Mouse (Mus musculus): ENCODE results near the gene Drd5.

Drd5 gene

DNA sequence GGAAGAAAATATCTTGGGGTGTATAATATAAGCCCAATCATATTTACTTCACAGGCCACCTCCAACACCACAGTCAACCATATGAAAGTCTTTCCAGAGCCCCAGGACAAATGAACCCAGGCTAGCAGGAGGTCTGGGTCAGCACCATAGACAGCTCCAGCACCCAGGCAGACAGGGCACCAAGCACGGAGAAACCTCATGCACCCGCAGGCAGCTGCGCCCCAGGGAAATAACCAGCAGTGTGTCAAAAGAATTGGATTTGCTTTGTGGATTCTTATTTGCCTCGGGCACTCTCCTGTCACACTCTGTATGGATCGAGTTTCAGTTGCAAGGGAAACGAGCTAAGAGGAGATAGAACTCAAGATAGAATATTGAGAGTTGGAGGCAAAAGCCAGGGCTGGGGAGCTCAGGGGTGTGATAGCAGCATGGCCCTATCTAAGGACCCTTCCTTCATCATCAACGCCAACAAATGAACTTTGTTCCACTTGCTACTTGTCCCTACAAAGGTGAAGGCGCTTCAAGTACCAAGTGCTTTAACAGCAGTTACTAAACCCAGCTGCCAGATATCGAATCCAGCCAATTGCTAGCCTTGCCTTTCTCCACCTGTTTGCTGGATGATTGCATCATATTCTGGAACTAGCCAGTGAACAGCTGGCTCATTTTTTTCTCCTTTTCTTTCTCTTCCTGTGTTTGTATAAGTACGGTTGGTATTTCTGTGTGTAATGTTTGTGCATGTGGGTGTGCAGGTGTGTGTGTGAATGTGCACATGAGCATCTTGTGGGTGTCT lies 27.7 kb downstream of the Drd5 start:
- in situ Hi-C loops (cut with MboI, MseI): no loop called here

DNA sequence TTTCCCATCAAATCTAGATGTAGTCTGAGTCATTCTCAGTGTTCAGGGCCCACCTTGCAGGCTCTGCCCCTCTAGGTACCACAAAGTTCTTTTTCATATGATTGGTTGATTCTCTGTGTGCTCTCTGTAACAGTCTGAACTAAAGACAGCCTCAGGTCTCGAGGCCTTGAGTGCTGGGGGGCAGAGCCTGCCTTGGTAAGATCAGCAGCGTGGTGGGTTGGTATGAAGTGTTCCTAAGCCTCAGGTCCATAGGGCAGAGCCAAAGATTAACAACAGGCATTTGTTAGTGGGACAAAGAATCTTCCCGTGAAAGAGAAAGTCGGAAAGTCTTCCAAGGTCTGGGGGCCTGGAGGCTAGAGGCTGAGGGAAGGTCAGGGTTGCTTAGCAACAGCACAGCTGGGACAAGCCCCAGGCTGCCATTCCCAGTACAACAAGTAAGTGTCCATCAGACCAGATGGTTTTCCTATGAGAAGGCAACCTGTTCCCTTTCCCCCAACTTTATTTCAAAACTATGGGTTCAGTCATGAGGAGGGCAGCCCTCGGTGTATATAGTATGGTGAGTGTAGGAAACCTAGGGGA lies 31.3 kb downstream of the Drd5 start:
- in situ Hi-C loops (cut with MboI, MseI): no loop called here

DNA sequence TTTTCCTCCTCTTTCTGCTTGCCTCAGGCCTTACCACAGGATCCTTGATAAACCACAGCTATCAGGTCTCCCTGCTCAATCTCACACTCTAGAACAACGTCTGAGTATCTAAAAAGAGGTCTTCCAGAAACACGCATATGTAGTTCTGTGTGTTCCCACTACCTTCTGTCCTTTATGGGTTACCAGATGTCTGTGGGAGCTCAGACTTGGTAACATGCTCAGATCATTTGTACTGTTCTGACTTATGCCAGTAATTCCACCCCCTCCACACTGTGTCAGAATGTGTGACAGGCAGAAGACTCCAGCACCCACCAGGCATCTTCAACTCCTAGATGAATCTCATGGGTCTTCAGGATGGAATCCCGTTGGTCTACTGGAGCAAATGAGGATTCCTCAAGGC lies 37.8 kb downstream of the Drd5 start:
- in situ Hi-C loops (cut with MboI, MseI): no loop called here

- in situ Hi-C loops (cut with MboI, MseI): no loop called here
These were observed 40.5 kb downstream of the Drd5 start for GRCm38 (mm10) chr5:38359716-38360115.

DNA sequence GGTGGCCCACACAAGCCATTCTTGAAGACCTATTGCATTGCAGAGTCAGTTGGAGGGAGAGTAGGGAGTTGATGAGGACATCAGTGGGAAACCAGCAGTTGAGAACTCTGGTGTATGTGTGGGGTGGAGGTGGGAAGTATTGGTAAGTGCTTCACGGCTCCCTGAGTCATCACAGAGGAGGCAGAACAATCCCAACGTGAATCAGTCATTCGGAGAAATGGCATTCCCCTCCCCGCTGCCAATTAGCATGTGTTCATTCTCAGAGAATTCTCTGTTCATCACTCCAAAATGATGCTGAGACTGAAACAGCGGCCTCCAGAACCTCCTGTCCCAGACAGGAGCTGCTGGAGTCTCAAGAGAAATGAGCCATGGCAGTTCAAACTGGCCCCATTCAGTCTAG lies 45.2 kb downstream of the Drd5 start:
- in situ Hi-C loops (cut with MboI, MseI): no loop called here

GRCm38 (mm10) chr5:38365521-38365920 lies 46.4 kb downstream of the Drd5 start:
- in situ Hi-C loops (cut with MboI, MseI): no loop called here

DNA sequence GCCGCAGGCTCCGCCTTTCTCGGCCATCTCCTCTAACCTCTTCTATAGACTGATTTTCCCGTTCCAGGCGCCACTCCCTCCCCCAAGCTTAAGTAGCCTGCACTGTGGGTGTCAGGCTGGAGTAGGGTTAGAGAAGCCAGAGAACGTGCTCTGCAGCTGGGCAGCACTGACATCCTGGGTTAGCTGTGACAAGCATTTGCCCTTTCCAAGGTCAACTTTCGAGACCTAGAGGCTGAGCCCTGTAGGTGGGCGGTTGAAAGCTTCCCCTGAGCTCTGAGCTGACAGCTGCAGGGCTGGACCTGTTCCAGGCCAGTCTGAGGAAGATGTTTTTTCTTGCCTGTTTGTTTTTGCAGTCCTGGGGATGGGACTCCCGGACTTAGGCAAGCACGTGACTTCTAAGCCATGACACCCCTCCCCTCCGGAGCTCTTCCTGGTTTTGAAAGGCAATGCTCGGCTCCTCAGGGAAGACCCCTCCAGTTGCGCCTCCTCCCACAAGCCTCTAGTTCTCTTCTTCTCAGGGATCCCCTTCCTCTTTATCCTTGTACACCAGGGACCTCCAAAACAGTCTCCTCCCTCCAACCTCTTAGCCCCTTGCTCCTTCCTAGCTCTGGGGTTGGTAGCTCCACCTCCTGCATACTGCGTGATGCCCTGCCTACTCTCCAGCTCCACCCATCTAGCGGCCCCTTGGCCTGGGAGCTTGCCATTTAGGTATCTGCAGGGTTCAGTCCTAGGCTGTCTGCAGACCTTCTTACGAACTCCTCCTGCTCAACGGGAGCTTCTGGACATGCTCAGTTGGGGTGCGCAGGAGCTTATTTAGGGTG lies 47.7 kb downstream of the Drd5 start:
- in situ Hi-C loops (cut with MboI, MseI): no loop called here

DNA sequence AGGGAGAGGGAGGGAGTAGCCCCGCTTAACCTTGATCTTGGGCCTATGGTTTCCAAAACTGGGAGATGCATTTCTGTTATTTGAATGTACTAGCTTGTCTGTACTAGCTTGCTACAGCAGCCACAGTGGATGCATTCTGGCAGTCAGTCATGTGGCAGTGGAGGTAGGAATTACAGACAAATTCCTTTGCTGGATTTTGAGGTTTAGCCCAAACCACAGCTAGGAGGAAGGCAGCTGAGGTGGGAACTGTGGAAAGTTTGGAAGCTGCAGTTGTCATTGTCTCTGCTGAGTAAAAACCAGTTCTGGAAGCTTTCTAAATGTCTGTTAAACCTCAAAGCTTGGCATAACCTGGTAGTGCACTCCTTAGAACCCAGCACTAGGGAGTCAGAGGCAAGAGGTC lies 52.1 kb downstream of the Drd5 start:
- in situ Hi-C loops (cut with MboI, MseI): no loop called here

Measured in T-helper 17 cell (primary cell).